Mouse (Mus musculus): ENCODE results near the gene Zkscan16. TPM values are rescaled to one million over a fixed set of nuclear protein-coding genes. Genes with fewer than 3 reads are reported as not detected.

Zkscan16 gene
- polyA plus RNA-seq, 2 experiments: 0.08 to 0.11 TPM

DNA sequence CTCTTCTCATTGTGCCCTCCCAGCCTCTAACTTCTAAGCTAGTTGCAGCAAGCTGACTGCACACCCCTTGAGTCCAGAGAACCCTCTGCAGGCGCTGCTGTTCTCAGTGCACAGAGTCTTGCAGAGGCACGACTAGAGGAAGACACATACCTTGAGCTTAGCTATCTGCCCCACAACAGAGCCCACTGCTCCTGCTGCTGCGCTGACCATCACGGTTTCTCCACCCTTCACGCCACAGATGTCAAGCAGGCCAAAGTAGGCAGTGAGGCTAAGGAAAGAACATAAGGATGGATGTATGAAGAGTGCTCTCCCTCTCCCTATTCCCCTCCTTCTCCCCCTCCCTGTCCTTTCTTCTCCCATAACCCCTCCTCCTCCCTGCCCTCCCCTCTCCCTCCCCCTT is 32.3 kb downstream of the Zkscan16 start:
- Histone ChIP-seq H3K4me1 (replicated peaks; ENCODE audit: control insufficient read depth in 2 of 2, insufficient read depth in 2 of 2, low read length in 1 of 2) (peaks cover 9 to 10% of the 10 kb centered on the region in 2 experiments), H3K36me3 (replicated peaks; ENCODE audit: control insufficient read depth, insufficient read depth, low read depth) (no peaks in the 10 kb centered on the region), H3K4me2 (ENCODE audit: low read depth) (no peak overlapping the region), H3K9me3 (ENCODE audit: control insufficient read depth, low read length) (no peaks in the 10 kb centered on the region), H3K4me3 (ENCODE audit: insufficient read depth in 1 of 2, low read depth in 2 of 2, low read length in 2 of 2) (no peak overlapping the region), H3K9ac (replicated peaks) (no peak overlapping the region), H3K27ac (no peak overlapping the region), H3K27me3 (ENCODE audit: control insufficient read depth, insufficient read depth, low read length) (no peaks in the 10 kb centered on the region)
- 81% methylated on average over 5 of the region's 5 CpGs for WGBS (ENCODE audit: insufficient replicate concordance)
- TF ChIP-seq CTCF (IDR thresholded peaks at IDR 0.05; ENCODE audit: low read depth): no peak
- no peak for ATAC-seq (ENCODE audit: insufficient read depth)
- no peak for DNase-seq (ENCODE audit: low read depth in 3 of 3, low spot score in 3 of 3)

DNA sequence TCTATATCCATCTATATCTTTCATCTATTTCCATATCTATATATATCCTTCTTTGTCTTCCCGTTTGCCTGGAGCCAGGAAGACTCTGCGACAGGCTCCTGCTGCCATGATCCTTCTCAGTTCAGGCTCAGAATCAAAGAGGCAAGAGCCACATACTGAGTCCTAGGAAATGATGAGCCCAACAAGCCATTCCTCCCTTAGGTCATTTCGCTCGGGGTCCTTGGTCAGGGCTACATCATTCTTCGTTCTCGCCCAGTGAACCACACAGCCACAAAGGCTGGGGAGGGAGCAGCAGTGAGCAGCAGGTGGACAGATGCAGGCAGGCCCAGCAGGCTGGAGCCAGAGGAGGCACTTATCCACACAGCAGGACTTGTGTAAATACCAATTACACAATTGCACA is 38.0 kb downstream of the Zkscan16 start:
- DNase-seq (ENCODE audit: low read depth in 3 of 3, low spot score in 3 of 3) (no peak), ATAC-seq (ENCODE audit: insufficient read depth) (no peak)
- WGBS (ENCODE audit: insufficient replicate concordance): 78% methylated on average over 6 of the region's 6 CpGs

DNA sequence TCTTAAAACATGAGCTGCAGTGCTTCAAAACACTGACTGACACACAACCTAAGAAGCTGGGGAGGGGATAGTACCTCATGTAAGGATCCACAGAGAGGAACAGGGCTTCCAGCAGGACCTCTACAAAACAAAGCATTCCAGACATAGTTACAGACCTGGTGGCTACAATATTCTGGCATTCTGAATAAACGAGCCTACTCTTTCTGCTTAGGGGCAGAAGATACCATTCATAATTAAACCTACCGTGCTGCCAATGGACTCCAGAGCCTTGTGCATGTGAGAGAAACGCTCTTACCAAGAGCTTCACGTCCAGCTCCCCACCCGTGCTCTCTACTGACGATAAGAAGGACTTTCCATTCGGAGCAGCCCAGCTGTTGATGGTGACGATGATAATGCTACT is 39.4 kb downstream of the Zkscan16 start:
- WGBS (ENCODE audit: insufficient replicate concordance): 75% methylated on average over 8 of the region's 8 CpGs
- ATAC-seq (ENCODE audit: insufficient read depth) (no peak), DNase-seq (ENCODE audit: low read depth in 3 of 3, low spot score in 3 of 3) (no peak)
- peaks cover 11 to 16% of the 10 kb centered on the region in 2 experiments for H3K4me1 ChIP-seq (replicated peaks; ENCODE audit: control insufficient read depth in 2 of 2, insufficient read depth in 2 of 2, low read length in 1 of 2)
- TF ChIP-seq CTCF (IDR thresholded peaks at IDR 0.05; ENCODE audit: low read depth) (no peak), EP300 (IDR thresholded peaks at IDR 0.05; ENCODE audit: low read depth) (no peak)
- no peaks in the 10 kb centered on the region for H3K27me3 ChIP-seq (ENCODE audit: control insufficient read depth, insufficient read depth, low read length)
- no peaks in the 10 kb centered on the region for H3K9me3 ChIP-seq (ENCODE audit: control insufficient read depth, low read length)
- no peak overlapping the region for H3K9ac ChIP-seq (replicated peaks)
- H3K27ac ChIP-seq: no peak overlapping the region
- no peaks in the 10 kb centered on the region for H3K36me3 ChIP-seq (replicated peaks; ENCODE audit: control insufficient read depth, insufficient read depth, low read depth)
- no peak overlapping the region for H3K4me3 ChIP-seq (ENCODE audit: insufficient read depth in 1 of 2, low read depth in 2 of 2, low read length in 2 of 2)
- no peak overlapping the region for H3K4me2 ChIP-seq (ENCODE audit: low read depth)

More for the DNA sequence above, 38.0 kb downstream of the Zkscan16 start:
- no peak overlapping the region for H3K9ac ChIP-seq (replicated peaks)
- H3K4me1 ChIP-seq (replicated peaks; ENCODE audit: control insufficient read depth in 2 of 2, insufficient read depth in 2 of 2, low read length in 1 of 2): peaks cover 5 to 9% of the 10 kb centered on the region in 2 experiments
- H3K9me3 ChIP-seq (ENCODE audit: control insufficient read depth, low read length): no peaks in the 10 kb centered on the region
- no peak overlapping the region for H3K27ac ChIP-seq
- TF ChIP-seq CTCF (IDR thresholded peaks at IDR 0.05; ENCODE audit: low read depth): no peak
- no peak for TF ChIP-seq EP300 (IDR thresholded peaks at IDR 0.05; ENCODE audit: low read depth)
- no peaks in the 10 kb centered on the region for H3K27me3 ChIP-seq (ENCODE audit: control insufficient read depth, insufficient read depth, low read length)
- H3K4me2 ChIP-seq (ENCODE audit: low read depth): no peak overlapping the region
- no peaks in the 10 kb centered on the region for H3K36me3 ChIP-seq (replicated peaks; ENCODE audit: control insufficient read depth, insufficient read depth, low read depth)
- no peak overlapping the region for H3K4me3 ChIP-seq (ENCODE audit: insufficient read depth in 1 of 2, low read depth in 2 of 2, low read length in 2 of 2)

DNA sequence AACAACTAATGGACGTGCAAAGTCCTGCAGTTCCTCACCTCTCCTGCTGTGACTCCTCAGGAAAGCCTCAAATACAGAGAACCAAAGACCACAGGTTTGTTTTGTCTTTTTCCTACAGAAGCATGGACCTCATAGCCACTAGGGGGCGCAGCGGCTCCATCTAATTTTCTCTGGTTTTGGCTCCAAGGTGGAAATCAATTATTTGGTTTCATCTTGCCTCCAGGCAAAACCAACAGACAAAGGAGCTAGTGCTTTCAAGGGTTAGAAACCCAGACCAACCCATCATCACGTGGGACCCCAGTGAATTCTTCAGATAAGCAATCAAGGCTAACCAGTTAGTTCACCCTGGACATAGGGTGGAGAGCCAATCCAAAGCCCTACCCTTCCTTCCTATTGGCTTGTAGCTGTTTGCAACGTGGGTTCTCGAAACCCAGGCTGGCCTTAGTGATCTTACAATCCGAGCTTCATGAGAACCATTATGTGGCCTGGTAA is 41.8 kb downstream of the Zkscan16 start:
- Histone ChIP-seq H3K27me3 (ENCODE audit: control insufficient read depth, insufficient read depth, low read length) (no peaks in the 10 kb centered on the region), H3K4me2 (ENCODE audit: low read depth) (peak overlapping the region; percentile 31), H3K36me3 (replicated peaks; ENCODE audit: control insufficient read depth, insufficient read depth, low read depth) (no peaks in the 10 kb centered on the region), H3K9me3 (ENCODE audit: control insufficient read depth, low read length) (no peaks in the 10 kb centered on the region), H3K9ac (replicated peaks) (no peak overlapping the region), H3K4me3 (ENCODE audit: insufficient read depth in 1 of 2, low read depth in 2 of 2, low read length in 2 of 2) (no peak overlapping the region; a peak in 1 of 4 replicates), H3K4me1 (replicated peaks; ENCODE audit: control insufficient read depth in 2 of 2, insufficient read depth in 2 of 2, low read length in 1 of 2) (peaks cover 21 to 30% of the 10 kb centered on the region in 2 experiments), H3K27ac (no peak overlapping the region)
- ATAC-seq (ENCODE audit: insufficient read depth) (peak; percentile 61), DNase-seq (ENCODE audit: low read depth in 3 of 3, low spot score in 3 of 3) (peak; percentile 55 to 70 (median 60))
- TF ChIP-seq EP300 (IDR thresholded peaks at IDR 0.05; ENCODE audit: low read depth) (peak; percentile 38; the same call in 1 of the 2 replicates), CTCF (IDR thresholded peaks at IDR 0.05; ENCODE audit: low read depth) (peak; percentile 92)
- 5% methylated on average over 7 of the region's 7 CpGs for WGBS (ENCODE audit: insufficient replicate concordance)

DNA sequence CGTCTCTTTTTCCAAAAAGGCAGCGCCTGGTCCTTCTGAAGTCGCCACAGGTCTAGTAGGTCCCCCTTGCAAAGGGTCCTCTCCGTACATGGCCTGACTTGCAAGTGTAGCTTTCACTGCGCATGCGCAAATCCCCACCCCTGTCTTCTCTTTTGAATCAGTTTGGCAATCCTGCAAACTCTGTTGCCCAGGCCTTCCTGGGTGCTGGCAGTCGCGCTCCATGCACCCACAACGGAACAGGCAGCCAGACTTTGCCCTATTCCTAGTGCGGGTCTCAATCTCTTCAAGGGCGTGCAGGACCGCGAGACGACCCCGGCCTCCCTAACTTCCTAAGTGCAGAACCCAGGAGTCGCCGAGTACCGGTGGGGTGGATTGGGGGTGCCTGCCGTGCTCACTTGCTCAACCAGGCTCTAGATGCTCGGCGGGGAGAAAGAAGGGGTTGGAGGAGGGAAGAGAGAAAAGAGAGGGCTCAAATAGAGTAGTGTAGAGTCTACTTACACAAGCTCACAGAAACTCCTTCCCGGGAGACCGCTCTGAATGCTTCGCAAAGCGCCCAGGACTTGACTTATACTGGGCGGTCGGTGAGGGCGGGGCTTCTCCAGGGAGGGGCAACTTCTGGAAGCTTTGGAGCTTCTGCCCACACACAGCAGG is 43.2 kb downstream of the Zkscan16 start, which contains the start of gene Ptgr1:
Gene Ptgr1, minus strand, starts transcription at position 580 of the 651 bp plus-strand sequence.
- 1% methylated on average over 28 of the region's 28 CpGs for WGBS (ENCODE audit: insufficient replicate concordance)
- H3K36me3 ChIP-seq (replicated peaks; ENCODE audit: control insufficient read depth, insufficient read depth, low read depth): no peaks in the 10 kb centered on the region
- peak; percentile 72 for ATAC-seq (ENCODE audit: insufficient read depth)
- H3K4me1 ChIP-seq (replicated peaks; ENCODE audit: control insufficient read depth in 2 of 2, insufficient read depth in 2 of 2, low read length in 1 of 2): peaks cover 29 to 44% of the 10 kb centered on the region in 2 experiments
- no peak for TF ChIP-seq EP300 (IDR thresholded peaks at IDR 0.05; ENCODE audit: low read depth)
- no peak for TF ChIP-seq CTCF (IDR thresholded peaks at IDR 0.05; ENCODE audit: low read depth)
- H3K9ac ChIP-seq (replicated peaks): peak within 1 kb of the TSS; percentile 12
- no peak within 1 kb of the TSS for H3K27ac ChIP-seq
- H3K4me3 ChIP-seq (ENCODE audit: insufficient read depth in 1 of 2, low read depth in 2 of 2, low read length in 2 of 2): peak within 1 kb of the TSS; percentile 50 to 89
- H3K4me2 ChIP-seq (ENCODE audit: low read depth): peak within 1 kb of the TSS; percentile 70
- H3K27me3 ChIP-seq (ENCODE audit: control insufficient read depth, insufficient read depth, low read length): no peaks in the 10 kb centered on the region
- no peaks in the 10 kb centered on the region for H3K9me3 ChIP-seq (ENCODE audit: control insufficient read depth, low read length)
- DNase-seq (ENCODE audit: low read depth in 3 of 3, low spot score in 3 of 3): peak; percentile 70 to 76 (median 73)
